Mouse (Mus musculus) heart, embryonic 12.5 days (tissue): ENCODE measurements at regions not wholly inside any gene's neighbourhood (a gene's known extent, or its start where the extent isn't known, plus 50 kb on each side); places are given as distances from the start of the nearest gene placed in this dataset.

Source experiments
- ATAC-seq: fragments of 200-750 bp; cut with Nextera tagmentation; 2 replicates; pipeline ENCODE4 v1.8.0; 2017; ENCODE audit warnings: moderate TSS enrichment, moderate library complexity; ENCODE audit not compliant: insufficient number of reproducible peaks, low FRiP score
- H3K27ac ChIP-seq: fragments of 300-500 bp; sonication (generic); 2 replicates; pipeline ENCODE4 v1.5.1; 2016; ENCODE audit warnings: mild to moderate bottlenecking, moderate library complexity; ENCODE audit not compliant: poor library complexity, severe bottlenecking
- H3K27me3 ChIP-seq: fragments of 300-500 bp; sonication (generic); replicated peaks from 2 replicates; pipeline ENCODE4 v1.6.1; 2016; ENCODE audit warnings: mild to moderate bottlenecking, moderate library complexity
- H3K36me3 ChIP-seq: fragments of 300-500 bp; sonication (generic); 2 replicates; pipeline ENCODE4 v1.6.1; 2016; ENCODE audit warnings: mild to moderate bottlenecking, moderate library complexity
- H3K4me1 ChIP-seq: fragments of 300-500 bp; sonication (generic); replicated peaks from 2 replicates; pipeline ENCODE4 v1.6.1; 2016; ENCODE audit warnings: mild to moderate bottlenecking
- H3K4me2 ChIP-seq: fragments of 300-500 bp; sonication (generic); 2 replicates; pipeline ENCODE4 v1.6.1; 2016; ENCODE audit warnings: mild to moderate bottlenecking, moderate library complexity
- H3K4me3 ChIP-seq: fragments of 300-500 bp; sonication (generic); 2 replicates; pipeline ENCODE4 v1.5.1; 2016; ENCODE audit warnings: mild to moderate bottlenecking
- H3K9ac ChIP-seq: fragments of 300-500 bp; sonication (generic); 2 replicates; pipeline ENCODE4 v1.6.1; 2016; ENCODE audit warnings: mild to moderate bottlenecking, moderate library complexity
- H3K9me3 ChIP-seq: fragments of 300-500 bp; sonication (generic); replicated peaks from 2 replicates; pipeline ENCODE4 v1.6.1; 2016; ENCODE audit warnings: mild to moderate bottlenecking, moderate library complexity
- WGBS: fragments of 180-500 bp; shearing (Covaris S2); methylation state at CpG from one replicate; pipeline ENCODE4 v1.1.7; 2016; 5-methylcytosine and 5-hydroxymethylcytosine counted together

GRCm38 (mm10) chr10:45982731-45983274 lies 405.2 kb downstream of the Hace1 start:
- no peaks in the 10 kb centered on the region for H3K27me3 ChIP-seq
- no peak for ATAC-seq
- no peak overlapping the region for H3K27ac ChIP-seq
- no peak overlapping the region for H3K4me2 ChIP-seq
- no peaks in the 10 kb centered on the region for H3K9me3 ChIP-seq
- H3K4me1 ChIP-seq: no peaks in the 10 kb centered on the region
- no peak overlapping the region for H3K9ac ChIP-seq
- no peak overlapping the region for H3K4me3 ChIP-seq
- WGBS: 66% methylated on average over 4 of the region's 4 CpGs
- H3K36me3 ChIP-seq: no peaks in the 10 kb centered on the region

DNA sequence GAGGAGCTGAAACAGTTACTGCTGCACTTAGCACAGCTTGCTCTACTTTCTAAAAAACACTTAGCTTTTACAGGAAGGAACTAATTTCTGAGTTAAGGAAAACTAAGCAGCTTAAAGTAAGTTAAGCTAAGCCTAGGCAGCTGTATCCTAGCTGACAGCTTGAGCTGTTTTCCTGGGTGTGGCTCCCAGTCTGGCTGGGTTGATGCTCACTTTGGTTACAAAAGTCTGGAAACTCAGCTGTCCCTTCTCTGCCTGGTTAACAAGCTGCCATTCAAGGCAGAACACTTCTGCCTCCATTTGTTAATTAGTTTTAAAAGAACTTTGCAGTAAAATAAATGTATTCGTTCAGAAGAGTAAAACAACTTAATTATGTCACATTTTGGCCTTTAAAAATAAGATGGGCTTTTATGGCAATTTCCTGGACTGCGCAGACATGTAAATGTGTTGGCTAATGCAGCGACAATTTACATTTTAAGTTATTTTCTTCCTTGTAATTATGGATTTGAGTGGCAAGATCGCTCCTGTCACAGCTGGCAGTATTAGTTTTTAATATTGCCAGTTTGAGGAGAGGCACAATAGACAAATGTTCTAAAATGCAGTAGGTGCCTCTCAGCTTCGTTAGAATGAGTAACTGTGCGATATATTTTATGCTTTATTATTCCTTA lies 406.2 kb downstream of the Hace1 start:
- Histone ChIP-seq H3K9me3 (no peaks in the 10 kb centered on the region), H3K4me3 (no peak overlapping the region), H3K36me3 (no peaks in the 10 kb centered on the region), H3K27ac (no peak overlapping the region), H3K27me3 (no peaks in the 10 kb centered on the region), H3K9ac (no peak overlapping the region), H3K4me1 (no peaks in the 10 kb centered on the region), H3K4me2 (no peak overlapping the region)
- ATAC-seq: no peak
- 73% methylated on average over 6 of the region's 6 CpGs for WGBS

DNA sequence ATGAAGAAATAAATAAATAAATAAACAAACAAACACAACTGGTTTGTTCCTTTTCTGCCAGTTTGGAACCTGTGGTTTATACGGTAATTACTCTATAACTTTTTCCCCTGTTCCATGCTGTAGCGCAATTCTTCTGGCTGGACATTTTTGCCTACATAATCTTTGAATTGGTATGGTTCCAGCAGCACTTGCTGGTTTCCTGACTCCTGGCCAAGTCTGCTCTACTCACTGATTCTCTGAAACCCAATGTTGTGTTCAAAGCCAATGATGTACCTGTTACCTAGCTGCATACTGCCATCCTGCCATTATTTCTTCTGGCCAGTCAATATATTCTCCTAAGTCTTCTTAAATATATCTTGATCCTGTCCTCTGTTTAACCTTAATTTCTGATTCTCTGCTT lies 408.7 kb downstream of the Hace1 start:
- WGBS: 82% methylated on average over 2 of the region's 2 CpGs
- Histone ChIP-seq H3K36me3 (no peaks in the 10 kb centered on the region), H3K9me3 (no peaks in the 10 kb centered on the region), H3K9ac (no peak overlapping the region), H3K27ac (no peak overlapping the region), H3K4me2 (no peak overlapping the region), H3K27me3 (no peaks in the 10 kb centered on the region), H3K4me1 (no peaks in the 10 kb centered on the region), H3K4me3 (no peak overlapping the region)
- ATAC-seq: no peak

DNA sequence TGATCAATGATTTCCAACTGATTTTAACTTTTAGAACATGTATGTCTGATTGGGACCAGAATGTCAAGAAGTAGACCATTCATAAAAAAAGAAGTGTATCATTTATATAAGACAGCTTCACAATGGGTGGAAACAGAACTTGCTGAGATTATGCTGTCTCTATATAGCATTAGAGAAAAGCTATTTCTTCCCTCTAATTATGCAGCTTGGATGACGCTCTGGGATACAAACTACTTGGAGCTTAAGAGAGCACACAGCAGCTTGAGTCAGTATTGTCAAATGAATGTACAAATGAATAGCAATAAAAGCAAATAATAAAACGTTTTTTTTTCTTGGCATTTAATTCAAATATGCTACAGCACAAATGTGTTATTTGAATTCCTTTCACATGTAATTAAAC lies 428.7 kb downstream of the Hace1 start:
- 54% methylated on average over 2 of the region's 2 CpGs for WGBS
- no peak for ATAC-seq

GRCm38 (mm10) chr10:46011916-46012596 lies 434.4 kb downstream of the Hace1 start:
- Histone ChIP-seq H3K9ac (no peak overlapping the region), H3K36me3 (no peaks in the 10 kb centered on the region), H3K27me3 (no peaks in the 10 kb centered on the region), H3K4me1 (no peaks in the 10 kb centered on the region), H3K9me3 (no peaks in the 10 kb centered on the region), H3K27ac (no peak overlapping the region), H3K4me3 (no peak overlapping the region), H3K4me2 (no peak overlapping the region)
- WGBS: 23% methylated on average over 12 of the region's 12 CpGs
- peak; percentile 33; the same call in 1 of the 2 replicates for ATAC-seq

More for the DNA sequence above, 428.7 kb downstream of the Hace1 start:
- H3K27ac ChIP-seq: no peak overlapping the region
- no peaks in the 10 kb centered on the region for H3K9me3 ChIP-seq
- no peak overlapping the region for H3K4me2 ChIP-seq
- H3K4me3 ChIP-seq: no peak overlapping the region
- H3K36me3 ChIP-seq: no peaks in the 10 kb centered on the region
- H3K9ac ChIP-seq: no peak overlapping the region
- no peaks in the 10 kb centered on the region for H3K27me3 ChIP-seq
- H3K4me1 ChIP-seq: no peaks in the 10 kb centered on the region

- no peaks in the 10 kb centered on the region for H3K4me1 ChIP-seq
- H3K9ac ChIP-seq: no peak overlapping the region
- no peaks in the 10 kb centered on the region for H3K9me3 ChIP-seq
- WGBS: 68% methylated on average over 6 of the region's 6 CpGs
- no peak overlapping the region for H3K4me3 ChIP-seq
- H3K27ac ChIP-seq: no peak overlapping the region
- H3K4me2 ChIP-seq: no peak overlapping the region
- H3K36me3 ChIP-seq: no peaks in the 10 kb centered on the region
- ATAC-seq: no peak
- H3K27me3 ChIP-seq: no peaks in the 10 kb centered on the region
Observed at GRCm38 (mm10) chr10:46012599-46012998, 435.0 kb downstream of the Hace1 start.

- ATAC-seq: no peak
Observed at GRCm38 (mm10) chr10:46016295-46016694, 438.7 kb downstream of the Hace1 start.

GRCm38 (mm10) chr10:46045474-46046093 lies 468.0 kb downstream of the Hace1 start:
- WGBS: 69% methylated on average over 6 of the region's 6 CpGs
- Histone ChIP-seq H3K27me3 (no peaks in the 10 kb centered on the region), H3K4me2 (no peak overlapping the region), H3K36me3 (no peaks in the 10 kb centered on the region), H3K27ac (no peak overlapping the region), H3K9me3 (no peaks in the 10 kb centered on the region), H3K4me1 (peaks cover 5% of the 10 kb centered on the region), H3K4me3 (no peak overlapping the region), H3K9ac (no peak overlapping the region)
- ATAC-seq: no peak

More at GRCm38 (mm10) chr10:46016295-46016694, 438.7 kb downstream of the Hace1 start:
- WGBS: 68% methylated on average over 5 of the region's 5 CpGs
- no peaks in the 10 kb centered on the region for H3K4me1 ChIP-seq
- H3K4me3 ChIP-seq: no peak overlapping the region
- no peaks in the 10 kb centered on the region for H3K27me3 ChIP-seq
- no peaks in the 10 kb centered on the region for H3K36me3 ChIP-seq
- H3K9ac ChIP-seq: no peak overlapping the region
- H3K27ac ChIP-seq: no peak overlapping the region
- H3K4me2 ChIP-seq: no peak overlapping the region
- H3K9me3 ChIP-seq: no peaks in the 10 kb centered on the region

DNA sequence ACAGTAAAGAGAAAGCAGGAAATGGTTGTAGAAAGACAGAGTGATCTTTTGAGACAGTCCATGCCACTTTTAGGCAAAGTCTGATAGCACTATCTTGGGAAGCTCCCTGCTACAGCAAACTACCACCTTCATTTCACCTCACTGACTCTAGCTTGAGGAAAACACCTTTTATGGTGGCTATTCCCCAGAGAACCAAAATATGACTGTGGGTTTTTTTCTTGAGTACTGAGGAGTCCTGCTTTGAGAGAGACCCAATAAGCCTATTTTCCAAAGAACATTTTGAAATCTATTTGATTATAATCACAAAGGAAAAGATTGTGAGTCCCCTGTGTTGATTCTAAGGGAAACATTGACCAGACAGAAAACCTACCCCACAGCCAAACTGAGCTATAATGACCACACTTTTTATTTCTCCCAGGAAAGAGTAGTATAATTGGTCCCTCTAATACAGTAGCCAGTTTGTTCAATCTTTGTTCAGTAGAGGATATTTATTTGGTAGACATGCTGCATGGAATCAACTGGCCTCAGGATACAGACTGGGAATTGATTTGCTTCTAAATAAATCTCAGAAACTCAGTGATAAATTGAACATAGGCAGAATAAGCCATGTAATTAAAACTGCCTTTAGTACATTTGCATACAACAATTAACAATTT lies 468.6 kb downstream of the Hace1 start:
- no peak overlapping the region for H3K27ac ChIP-seq
- no peak overlapping the region for H3K9ac ChIP-seq
- H3K4me2 ChIP-seq: no peak overlapping the region
- ATAC-seq: no peak
- no peaks in the 10 kb centered on the region for H3K36me3 ChIP-seq
- peaks cover 5% of the 10 kb centered on the region for H3K4me1 ChIP-seq
- H3K9me3 ChIP-seq: no peaks in the 10 kb centered on the region
- no peaks in the 10 kb centered on the region for H3K27me3 ChIP-seq
- no peak overlapping the region for H3K4me3 ChIP-seq

- ATAC-seq: no peak
- Histone ChIP-seq H3K9me3 (no peaks in the 10 kb centered on the region), H3K36me3 (no peaks in the 10 kb centered on the region), H3K9ac (no peak overlapping the region), H3K4me2 (no peak overlapping the region), H3K4me3 (no peak overlapping the region), H3K27me3 (no peaks in the 10 kb centered on the region), H3K27ac (no peak overlapping the region), H3K4me1 (peaks cover 5% of the 10 kb centered on the region)
- 60% methylated on average over 8 of the region's 8 CpGs for WGBS
Observed at GRCm38 (mm10) chr10:46046890-46047414, 469.3 kb downstream of the Hace1 start.

DNA sequence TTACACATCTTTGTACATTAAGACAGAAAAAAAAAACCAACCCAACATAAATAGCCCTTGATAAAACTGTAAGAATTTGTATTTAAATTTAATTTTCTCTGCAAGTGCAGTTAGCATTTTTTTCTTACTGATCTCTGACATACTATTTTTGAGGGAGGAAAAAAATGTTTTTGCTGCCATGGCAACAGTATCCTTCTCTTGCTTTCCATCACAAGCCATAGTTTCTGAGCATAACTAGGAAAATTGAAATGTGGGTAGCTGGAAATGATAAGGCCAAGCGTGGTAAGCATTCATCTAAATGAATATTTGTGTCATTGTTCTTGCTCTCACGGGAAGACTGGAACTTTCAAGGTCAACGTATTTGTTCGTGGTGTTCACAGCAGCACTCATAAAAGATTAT lies 470.0 kb downstream of the Hace1 start:
- Histone ChIP-seq H3K9ac (no peak overlapping the region), H3K27me3 (no peaks in the 10 kb centered on the region), H3K4me2 (no peak overlapping the region), H3K4me1 (peaks cover 5% of the 10 kb centered on the region), H3K4me3 (no peak overlapping the region), H3K9me3 (no peaks in the 10 kb centered on the region), H3K36me3 (no peaks in the 10 kb centered on the region), H3K27ac (no peak overlapping the region)
- no peak for ATAC-seq
- 73% methylated on average over 4 of the region's 4 CpGs for WGBS
